Mouse (Mus musculus): ENCODE measurements around the gene Dusp19. TPM values are rescaled to one million over a fixed set of nuclear protein-coding genes. Genes with fewer than 3 reads are reported as not detected.

Gene Dusp19
- polyA plus RNA-seq, 1 experiment from 2014 or later = 20.2 TPM

DNA sequence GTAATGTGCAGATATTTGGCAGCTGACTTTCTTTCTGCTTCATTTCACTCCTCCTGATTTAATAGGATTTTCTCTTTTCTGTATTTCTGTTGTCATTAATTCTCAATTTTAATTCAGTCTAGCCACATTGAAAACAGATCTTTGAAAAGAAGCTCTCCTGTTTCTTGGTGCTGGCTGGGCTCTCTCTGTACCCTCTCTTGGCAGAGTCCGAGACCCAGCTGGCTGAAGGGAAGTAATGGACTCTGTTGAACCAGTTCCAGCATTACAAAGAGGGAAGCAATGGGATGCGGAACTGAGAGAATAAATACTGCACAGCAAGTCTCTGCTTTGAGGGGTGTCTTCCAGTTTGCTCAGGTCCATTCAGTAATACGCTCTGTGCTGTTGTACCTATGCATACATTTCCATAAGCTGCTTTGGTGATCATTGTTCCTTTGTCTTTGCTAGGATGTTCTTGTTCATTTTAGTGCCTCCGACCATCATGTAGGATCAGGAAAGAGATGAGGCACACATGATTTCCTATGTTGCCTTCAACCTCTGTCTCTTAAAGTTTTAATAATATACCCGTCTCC lies 50.6 kb downstream of the Dusp19 start:
- Histone ChIP-seq H3K4me3 (ENCODE audit: low read depth, low read length) (no peak overlapping the region), H3K4me1 (replicated peaks; ENCODE audit: control insufficient read depth, insufficient read depth, low read length) (no peaks in the 10 kb centered on the region), H3K27ac (ENCODE audit: low read depth, low read length) (no peak overlapping the region), H3K9ac (ENCODE audit: low read depth, low read length) (no peak overlapping the region), H3K36me3 (ENCODE audit: control insufficient read depth, insufficient read depth, low read length) (no peaks in the 10 kb centered on the region), H3K9me3 (ENCODE audit: control insufficient read depth, low read length) (no peaks in the 10 kb centered on the region), H3K27me3 (ENCODE audit: control insufficient read depth, insufficient read depth, low read length) (no peaks in the 10 kb centered on the region), H3K4me2 (replicated peaks; ENCODE audit: low read depth, low read length) (no peak overlapping the region)
- DNase-seq (ENCODE audit: low spot score) (no peak), ATAC-seq (ENCODE audit: low FRiP score) (no peak)
- WGBS = 93% methylated on average over 5 of the region's 5 CpGs

DNA sequence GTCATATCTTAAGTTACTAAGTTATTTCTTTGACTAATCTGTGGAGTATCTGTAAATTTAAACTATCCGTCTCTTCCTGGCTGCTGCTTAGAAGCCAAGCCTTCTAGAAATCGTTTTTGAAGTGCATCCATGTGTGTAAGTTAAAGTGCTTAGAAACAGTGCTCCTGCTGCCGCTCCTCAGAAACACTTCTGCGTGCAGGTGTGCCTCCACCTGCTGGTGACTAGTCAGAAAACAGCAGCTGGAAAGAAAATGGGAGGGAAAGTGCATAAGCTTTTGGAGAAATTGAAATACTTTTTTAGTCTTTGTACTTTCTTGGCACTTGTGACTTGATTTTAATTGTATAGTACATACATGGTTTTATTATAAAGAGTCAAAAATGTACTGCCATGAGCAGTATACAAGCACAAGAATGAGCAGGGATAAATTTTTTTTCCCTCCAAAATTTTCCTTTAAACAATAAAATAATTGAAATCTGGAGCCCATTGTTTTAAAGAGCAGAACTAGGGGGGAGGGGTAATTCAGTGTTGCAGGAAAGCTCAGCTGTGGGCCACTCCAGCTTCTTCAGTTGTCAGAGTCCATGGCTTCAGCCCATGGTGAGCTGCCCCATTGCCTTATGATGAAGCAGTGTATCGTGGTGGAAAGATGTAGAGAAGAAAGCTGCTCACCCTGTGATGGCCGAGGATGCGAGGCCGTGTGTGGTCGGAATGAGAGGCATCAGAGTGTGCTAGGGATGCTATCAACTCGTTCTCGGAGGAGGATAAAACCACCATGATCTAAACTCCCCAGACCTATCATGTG lies 53.2 kb downstream of the Dusp19 start:
- no peak overlapping the region for H3K4me2 ChIP-seq (replicated peaks; ENCODE audit: low read depth, low read length)
- H3K9ac ChIP-seq (ENCODE audit: low read depth, low read length) = no peak overlapping the region
- H3K27me3 ChIP-seq (ENCODE audit: control insufficient read depth, insufficient read depth, low read length) = no peaks in the 10 kb centered on the region
- no peaks in the 10 kb centered on the region for H3K36me3 ChIP-seq (ENCODE audit: control insufficient read depth, insufficient read depth, low read length)
- ATAC-seq (ENCODE audit: low FRiP score) = no peak
- DNase-seq (ENCODE audit: low spot score) = no peak
- no peak overlapping the region for H3K4me3 ChIP-seq (ENCODE audit: low read depth, low read length)
- 81% methylated on average over 11 of the region's 11 CpGs for WGBS
- no peaks in the 10 kb centered on the region for H3K4me1 ChIP-seq (replicated peaks; ENCODE audit: control insufficient read depth, insufficient read depth, low read length)
- no peak overlapping the region for H3K27ac ChIP-seq (ENCODE audit: low read depth, low read length)
- H3K9me3 ChIP-seq (ENCODE audit: control insufficient read depth, low read length) = no peaks in the 10 kb centered on the region

DNA sequence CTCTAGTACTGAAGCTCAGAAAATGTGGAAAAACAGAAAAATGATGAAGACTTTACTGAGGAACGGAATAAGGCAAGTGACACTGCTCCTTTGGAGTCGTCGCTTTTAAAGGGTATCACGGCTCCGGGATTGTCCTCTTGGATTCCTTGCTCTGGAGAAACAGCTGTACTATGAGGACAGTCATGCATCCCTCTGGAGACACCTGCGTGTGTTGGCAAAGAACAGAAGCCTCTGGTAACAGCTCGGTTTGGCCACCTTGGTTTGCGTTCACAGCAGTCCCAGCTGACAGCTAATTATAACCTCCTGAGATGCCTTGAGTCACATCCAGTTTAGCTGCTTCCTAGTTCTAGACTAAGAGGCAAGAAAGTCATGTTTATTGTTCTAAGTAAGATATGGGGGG lies 62.0 kb downstream of the Dusp19 start:
- Histone ChIP-seq H3K27ac (ENCODE audit: low read depth, low read length) (no peak overlapping the region), H3K9ac (ENCODE audit: low read depth, low read length) (no peak overlapping the region), H3K4me1 (replicated peaks; ENCODE audit: control insufficient read depth, insufficient read depth, low read length) (no peaks in the 10 kb centered on the region), H3K4me2 (replicated peaks; ENCODE audit: low read depth, low read length) (no peak overlapping the region), H3K27me3 (ENCODE audit: control insufficient read depth, insufficient read depth, low read length) (no peaks in the 10 kb centered on the region), H3K9me3 (ENCODE audit: control insufficient read depth, low read length) (no peaks in the 10 kb centered on the region), H3K36me3 (ENCODE audit: control insufficient read depth, insufficient read depth, low read length) (no peaks in the 10 kb centered on the region), H3K4me3 (ENCODE audit: low read depth, low read length) (no peak overlapping the region)
- DNase-seq (ENCODE audit: low spot score) = no peak
- no peak for ATAC-seq (ENCODE audit: low FRiP score)
- WGBS = 91% methylated on average over 8 of the region's 8 CpGs

MicroRNA genes within 50 kb of the gene (microRNA counts, 519-probe panel; counts per million panel counts)
- not detected for microRNA mmu-miR-684

Other genes with a start within 250 kb of the Dusp19 start
- gene Frzb, start 169.4 kb upstream of the Dusp19 start, polyA plus RNA-seq (2014; fragmentation: Nextera tagmentation; extraction: Ambion mirVana) = 35.7 and 43.1 TPM in 2 replicates
- 70.3 and 71.2 TPM in 2 replicates for gene Nckap1, start 35.7 kb upstream of the Dusp19 start, polyA plus RNA-seq (2014; fragmentation: Nextera tagmentation; extraction: Ambion mirVana)
- gene Nup35, start 191 bp downstream of the Dusp19 start, polyA plus RNA-seq (2014; fragmentation: Nextera tagmentation; extraction: Ambion mirVana) = 64.5 and 65.1 TPM in 2 replicates

Data from hindbrain, embryonic 11.5 days (tissue).